Mouse (Mus musculus) embryonic facial prominence, embryonic 12.5 days (tissue): ENCODE measurements around the gene Vtn. TPM values are rescaled to one million over a fixed set of nuclear protein-coding genes. Genes with fewer than 3 reads are reported as not detected.

Experiments used
- ATAC-seq: fragments of 200-750 bp; cut with Nextera tagmentation; 2 replicates; pipeline ENCODE4 v1.8.0; 2017; ENCODE audit not compliant: insufficient number of reproducible peaks, insufficient read depth, low FRiP score, low TSS enrichment
- H3K27ac ChIP-seq: fragments of 300-500 bp; sonication (generic); 2 replicates; pipeline ENCODE4 v1.5.1; 2016; ENCODE audit warnings: mild to moderate bottlenecking
- H3K27me3 ChIP-seq: fragments of 300-500 bp; sonication (generic); 2 replicates; pipeline ENCODE4 v1.6.1; 2016; ENCODE audit warnings: mild to moderate bottlenecking, moderate library complexity
- H3K36me3 ChIP-seq: fragments of 300-500 bp; sonication (generic); 2 replicates; pipeline ENCODE4 v1.6.1; 2016; ENCODE audit warnings: mild to moderate bottlenecking
- H3K4me1 ChIP-seq: fragments of 300-500 bp; sonication (generic); 2 replicates; pipeline ENCODE4 v1.6.1; 2016
- H3K4me2 ChIP-seq: fragments of 300-500 bp; sonication (generic); replicated peaks from 2 replicates; pipeline ENCODE4 v1.6.1; 2016; ENCODE audit warnings: mild to moderate bottlenecking, moderate library complexity
- H3K4me3 ChIP-seq: fragments of 300-500 bp; sonication (generic); 2 replicates; pipeline ENCODE4 v1.5.1; 2016; ENCODE audit warnings: mild to moderate bottlenecking
- H3K9ac ChIP-seq: fragments of 300-500 bp; sonication (generic); 2 replicates; pipeline ENCODE4 v1.6.1; 2016; ENCODE audit warnings: mild to moderate bottlenecking, moderate library complexity
- H3K9me3 ChIP-seq: fragments of 300-500 bp; sonication (generic); 2 replicates; pipeline ENCODE4 v1.6.1; 2016; ENCODE audit warnings: mild to moderate bottlenecking, moderate library complexity
- WGBS: fragments of 180-500 bp; shearing (Covaris S2); methylation state at CpG from one replicate; pipeline ENCODE4 v1.1.7; 2016; 5-methylcytosine and 5-hydroxymethylcytosine counted together
- polyA plus RNA-seq: library from polyadenylated mRNA; unstranded; fragments of >200 nt; fragmentation: Nextera tagmentation; extraction: Ambion mirVana; gene quantifications from 2 replicates; pipeline ENCODE4 v1.2.1, GENCODE M21; 2016

Gene Vtn
- 11.8 and 13.2 TPM in 2 replicates for polyA plus RNA-seq

DNA sequence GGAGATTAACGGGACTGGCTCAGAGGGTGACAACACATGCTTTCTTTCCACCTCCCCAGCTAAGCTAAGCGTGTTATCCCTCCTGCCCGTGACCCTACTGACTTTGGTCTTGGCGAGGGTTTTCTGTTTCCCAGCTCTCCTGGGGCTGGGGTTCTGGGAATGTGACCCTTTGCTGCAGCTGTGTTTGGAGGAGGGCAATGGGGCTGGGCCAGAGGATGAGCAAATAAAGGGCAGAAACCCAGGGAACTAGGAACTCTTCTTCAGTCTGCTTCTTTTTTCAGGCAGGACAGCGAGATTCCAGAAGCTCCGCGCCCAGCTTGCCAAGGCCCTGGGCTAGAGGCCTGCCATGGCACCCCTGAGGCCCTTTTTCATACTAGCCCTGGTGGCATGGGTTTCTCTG lies at the start of gene Vtn:
Vtn (plus strand) TSS at position 88 of the 400 bp plus-strand sequence.
- Histone ChIP-seq H3K4me3 (peak within 1 kb of the TSS; percentile 63), H3K36me3 (no peaks in the 10 kb centered on the region), H3K4me2 (peak within 1 kb of the TSS; percentile 99), H3K9ac (no peak within 1 kb of the TSS), H3K9me3 (no peaks in the 10 kb centered on the region), H3K4me1 (peaks cover 13% of the 10 kb centered on the region; the same call in 1 of the 2 replicates), H3K27me3 (peaks cover 55% of the 10 kb centered on the region), H3K27ac (peak within 1 kb of the TSS; percentile 46; the same call in 1 of the 2 replicates)
- ATAC-seq = no peak
- WGBS = 49% methylated on average over 7 of the region's 7 CpGs

DNA sequence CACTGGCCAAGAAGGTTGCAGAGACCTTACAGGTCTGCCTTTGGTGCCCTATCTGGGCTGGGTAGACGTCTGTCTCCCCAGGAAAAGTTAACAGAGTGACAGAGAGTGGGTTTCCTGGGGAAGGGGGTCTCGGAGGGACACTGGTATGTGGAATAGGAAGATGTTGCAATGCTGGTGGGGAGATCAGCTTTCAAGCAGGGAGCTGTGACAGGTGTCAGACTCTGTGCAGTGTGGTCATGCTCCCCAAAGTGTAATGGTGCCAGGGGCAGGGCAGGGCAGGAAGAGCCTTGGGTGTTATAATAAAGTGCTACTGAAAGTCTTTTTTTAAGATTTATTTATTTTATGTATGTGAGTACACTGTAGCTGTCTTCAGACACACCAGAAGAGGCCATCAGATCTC lies 48.6 kb upstream of the Vtn start:
- Histone ChIP-seq H3K9ac (no peak overlapping the region), H3K27ac (no peak overlapping the region), H3K4me2 (no peak overlapping the region), H3K4me3 (no peak overlapping the region), H3K36me3 (no peaks in the 10 kb centered on the region), H3K27me3 (no peaks in the 10 kb centered on the region), H3K4me1 (no peaks in the 10 kb centered on the region), H3K9me3 (no peaks in the 10 kb centered on the region)
- no peak for ATAC-seq
- 56% methylated on average over 2 of the region's 2 CpGs for WGBS

DNA sequence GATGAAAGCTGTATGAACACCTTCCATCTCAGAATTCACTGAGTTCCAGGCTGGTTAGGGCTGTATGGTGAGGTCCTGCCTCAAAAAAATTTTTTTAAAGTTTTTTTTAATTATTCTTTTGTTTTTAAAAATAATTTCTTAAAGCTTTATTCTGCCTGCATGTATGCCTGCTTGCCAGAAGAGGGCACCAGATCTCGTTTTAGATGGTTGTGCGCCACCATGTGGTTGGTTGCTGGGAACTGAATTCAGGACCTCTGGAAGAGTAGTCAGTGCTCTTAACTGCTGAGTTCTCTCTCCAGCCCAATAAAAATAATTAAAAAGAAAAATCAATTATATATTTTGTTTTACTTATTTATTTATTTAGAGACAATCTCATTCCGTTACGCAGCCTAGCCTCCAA lies 45.2 kb upstream of the Vtn start:
- Histone ChIP-seq H3K27me3 (no peaks in the 10 kb centered on the region), H3K36me3 (no peaks in the 10 kb centered on the region), H3K9ac (no peak overlapping the region), H3K4me1 (no peaks in the 10 kb centered on the region), H3K4me3 (no peak overlapping the region), H3K27ac (no peak overlapping the region), H3K9me3 (no peaks in the 10 kb centered on the region), H3K4me2 (no peak overlapping the region)
- WGBS = 20% methylated on average over 4 of the region's 4 CpGs
- ATAC-seq = no peak

GRCm38 (mm10) chr11:78454276-78454675 lies 44.6 kb upstream of the Vtn start:
- Histone ChIP-seq H3K27ac (no peak overlapping the region), H3K9ac (no peak overlapping the region), H3K9me3 (no peaks in the 10 kb centered on the region), H3K36me3 (no peaks in the 10 kb centered on the region), H3K4me2 (no peak overlapping the region), H3K27me3 (no peaks in the 10 kb centered on the region), H3K4me1 (no peaks in the 10 kb centered on the region), H3K4me3 (no peak overlapping the region)
- WGBS = 68% methylated on average over 7 of the region's 7 CpGs
- ATAC-seq = no peak

GRCm38 (mm10) chr11:78455308-78455707 lies 43.6 kb upstream of the Vtn start:
- no peak overlapping the region for H3K4me3 ChIP-seq
- WGBS = 42% methylated on average over 5 of the region's 5 CpGs
- H3K27ac ChIP-seq = no peak overlapping the region
- no peaks in the 10 kb centered on the region for H3K9me3 ChIP-seq
- ATAC-seq = no peak
- no peaks in the 10 kb centered on the region for H3K36me3 ChIP-seq
- H3K4me1 ChIP-seq = no peaks in the 10 kb centered on the region
- H3K9ac ChIP-seq = no peak overlapping the region
- H3K4me2 ChIP-seq = no peak overlapping the region
- no peaks in the 10 kb centered on the region for H3K27me3 ChIP-seq

DNA sequence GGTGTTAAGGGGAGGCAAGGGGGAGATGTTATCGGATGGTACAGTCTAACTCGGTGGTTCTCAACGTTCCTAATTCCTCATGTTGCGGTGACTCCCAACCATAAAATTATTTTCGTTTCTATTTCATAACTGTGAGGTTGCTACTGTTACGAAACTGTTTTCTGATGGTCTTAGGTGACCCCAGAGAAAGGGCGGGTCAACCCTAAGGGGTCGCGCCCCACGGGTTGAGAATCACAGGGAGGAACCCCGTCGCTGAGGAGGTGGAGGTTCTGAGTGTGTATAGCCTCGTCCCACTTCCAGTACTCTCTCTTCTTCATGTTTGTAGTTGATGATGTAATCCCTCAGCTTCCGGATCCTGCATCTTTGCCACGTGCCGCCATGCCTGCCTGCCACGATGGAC lies 40.2 kb upstream of the Vtn start:
- no peaks in the 10 kb centered on the region for H3K27me3 ChIP-seq
- no peak overlapping the region for H3K27ac ChIP-seq
- H3K36me3 ChIP-seq = no peaks in the 10 kb centered on the region
- H3K9me3 ChIP-seq = 0 out of 2 replicates have a peak, but pooled peaks cover 4% of the 10 kb centered on the region
- no peak overlapping the region for H3K9ac ChIP-seq
- no peak for ATAC-seq
- H3K4me1 ChIP-seq = no peaks in the 10 kb centered on the region
- H3K4me3 ChIP-seq = no peak overlapping the region
- WGBS = 81% methylated on average over 17 of the region's 17 CpGs
- H3K4me2 ChIP-seq = no peak overlapping the region

DNA sequence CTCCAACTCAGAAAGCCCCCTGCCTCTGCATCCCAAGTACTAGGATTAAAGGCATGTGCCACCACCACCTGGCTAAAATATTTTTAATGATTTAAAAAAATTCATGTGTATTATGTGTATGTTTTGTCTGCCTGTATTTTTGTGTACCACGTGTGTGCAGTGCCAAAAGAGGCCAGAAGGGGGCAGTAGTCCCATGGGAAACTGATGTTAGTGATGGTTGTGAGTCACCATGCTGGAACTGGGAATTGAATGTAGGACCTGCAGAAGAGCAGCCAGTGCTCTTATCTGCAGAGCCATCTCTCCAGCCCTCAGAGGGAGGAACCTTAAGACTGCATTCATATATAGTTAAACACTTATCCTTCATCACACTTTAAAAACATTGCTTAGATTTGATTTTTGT lies 37.0 kb upstream of the Vtn start:
- WGBS = 61% methylated on average over 1 of the region's 1 CpGs
- Histone ChIP-seq H3K9ac (no peak overlapping the region), H3K4me3 (no peak overlapping the region), H3K27ac (no peak overlapping the region), H3K4me2 (no peak overlapping the region), H3K9me3 (0 out of 2 replicates have a peak, but pooled peaks cover 4% of the 10 kb centered on the region), H3K36me3 (no peaks in the 10 kb centered on the region), H3K4me1 (peaks cover 13% of the 10 kb centered on the region), H3K27me3 (no peaks in the 10 kb centered on the region)
- ATAC-seq = no peak

- Histone ChIP-seq H3K27me3 (no peaks in the 10 kb centered on the region), H3K4me3 (no peak overlapping the region), H3K9me3 (0 out of 2 replicates have a peak, but pooled peaks cover 4% of the 10 kb centered on the region), H3K9ac (no peak overlapping the region), H3K36me3 (no peaks in the 10 kb centered on the region), H3K4me2 (no peak overlapping the region), H3K4me1 (peaks cover 15% of the 10 kb centered on the region), H3K27ac (no peak overlapping the region)
- ATAC-seq = no peak
- 83% methylated on average over 5 of the region's 5 CpGs for WGBS
Measured at GRCm38 (mm10) chr11:78462669-78463068, 36.2 kb upstream of the Vtn start.

DNA sequence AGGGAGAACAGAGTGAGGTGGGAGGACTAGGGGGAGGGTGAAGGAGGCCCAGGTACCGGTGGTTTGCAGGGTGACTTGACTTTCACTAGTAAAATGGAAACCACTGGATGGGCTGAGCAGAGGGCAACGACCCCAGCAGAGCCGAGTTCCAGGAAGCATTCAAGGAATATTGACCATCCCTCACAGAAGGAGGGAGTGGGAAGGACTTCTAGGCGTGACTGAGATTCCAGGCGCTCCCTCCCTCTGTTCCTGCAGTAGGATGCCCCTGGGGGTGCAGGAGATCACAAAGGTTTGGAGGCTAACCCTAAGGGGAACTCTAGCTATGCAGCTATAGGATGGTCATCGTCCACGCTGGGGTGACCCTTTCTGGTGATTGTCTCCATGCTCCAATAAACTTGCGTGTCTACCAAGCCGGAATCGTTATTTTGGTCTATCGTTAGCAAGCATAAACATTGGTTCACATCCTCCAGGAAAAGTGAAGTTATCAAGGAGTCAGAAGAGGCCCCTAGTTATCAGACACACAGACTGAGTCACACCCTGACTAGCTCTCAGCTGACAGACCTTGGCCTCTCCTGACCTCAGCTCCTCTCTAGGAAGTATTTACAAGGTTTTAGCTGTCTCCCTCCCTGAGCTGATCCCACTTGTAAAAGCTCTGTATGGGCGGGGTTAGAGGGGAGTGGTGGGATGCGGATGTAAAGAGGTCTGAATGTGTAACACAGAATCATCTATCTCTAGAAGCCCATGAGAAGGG lies 35.4 kb upstream of the Vtn start:
- H3K9me3 ChIP-seq = 0 out of 2 replicates have a peak, but pooled peaks cover 4% of the 10 kb centered on the region
- ATAC-seq = no peak

GRCm38 (mm10) chr11:78465116-78465515 lies 33.8 kb upstream of the Vtn start:
- 0 out of 2 replicates have a peak, but pooled peaks have one; percentile 20 for ATAC-seq
- Histone ChIP-seq H3K4me3 (peak overlapping the region; percentile 73), H3K9ac (peak overlapping the region; percentile 90), H3K9me3 (0 out of 2 replicates have a peak, but pooled peaks cover 4% of the 10 kb centered on the region), H3K27ac (peak overlapping the region; percentile 97; the same call in 1 of the 2 replicates), H3K4me1 (peaks cover 15% of the 10 kb centered on the region), H3K27me3 (no peaks in the 10 kb centered on the region), H3K36me3 (no peaks in the 10 kb centered on the region), H3K4me2 (peak overlapping the region; percentile 82)
- WGBS = 36% methylated on average over 9 of the region's 9 CpGs

More for the DNA sequence above, 35.4 kb upstream of the Vtn start:
- no peak overlapping the region for H3K4me2 ChIP-seq
- H3K9ac ChIP-seq = no peak overlapping the region
- no peaks in the 10 kb centered on the region for H3K36me3 ChIP-seq
- no peaks in the 10 kb centered on the region for H3K27me3 ChIP-seq
- no peak overlapping the region for H3K4me3 ChIP-seq
- H3K4me1 ChIP-seq = peaks cover 15% of the 10 kb centered on the region
- 60% methylated on average over 13 of the region's 13 CpGs for WGBS
- no peak overlapping the region for H3K27ac ChIP-seq

DNA sequence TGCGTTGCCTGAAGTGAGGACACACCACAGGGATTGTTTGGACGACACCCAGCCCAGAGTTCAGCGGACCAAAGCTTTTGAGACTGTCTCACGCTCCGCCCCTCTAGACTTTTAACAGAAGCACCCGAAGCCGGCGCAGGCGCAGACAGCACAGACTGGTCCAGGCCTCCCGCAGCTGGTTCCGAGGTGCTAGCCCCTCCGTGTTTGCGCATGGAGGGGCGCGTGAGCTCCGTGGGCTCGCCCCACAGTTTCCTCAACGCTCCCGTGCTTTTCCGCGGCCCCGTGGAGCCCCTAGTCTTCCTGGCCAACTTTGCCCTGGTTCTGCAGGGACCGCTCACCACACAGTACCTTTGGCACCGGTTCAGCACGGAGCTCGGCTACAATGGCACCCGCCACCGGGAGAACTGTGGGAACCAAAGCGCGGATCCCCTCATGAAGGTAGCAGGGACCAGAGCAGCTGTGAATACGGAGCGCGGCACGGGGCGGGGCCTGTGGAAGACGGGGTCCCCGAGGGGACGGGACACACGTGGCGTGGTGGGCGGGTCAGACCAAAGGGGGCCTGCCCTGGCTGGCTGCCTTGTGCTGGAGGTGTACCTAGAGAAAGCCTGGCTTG lies 33.2 kb upstream of the Vtn start, which contains the start of gene Slc46a1:
Slc46a1 (plus strand) TSS at position 130 of the 613 bp plus-strand sequence.
- H3K9ac ChIP-seq = peak within 1 kb of the TSS; percentile 90
- WGBS = under 1% methylated on average over 41 of the region's 41 CpGs

More for the DNA sequence above, 33.2 kb upstream of the Vtn start, which contains the start of gene Slc46a1:
- H3K4me1 ChIP-seq = peaks cover 15% of the 10 kb centered on the region
- H3K27ac ChIP-seq = peak within 1 kb of the TSS; percentile 97
- H3K9me3 ChIP-seq = 0 out of 2 replicates have a peak, but pooled peaks cover 4% of the 10 kb centered on the region
- H3K4me3 ChIP-seq = peak within 1 kb of the TSS; percentile 73
- peak; percentile 93 for ATAC-seq
- H3K4me2 ChIP-seq = peak within 1 kb of the TSS; percentile 82
- H3K36me3 ChIP-seq = no peaks in the 10 kb centered on the region
- H3K27me3 ChIP-seq = no peaks in the 10 kb centered on the region
